Mouse (Mus musculus): ENCODE measurements around the gene Ppara.

Ppara gene

DNA sequence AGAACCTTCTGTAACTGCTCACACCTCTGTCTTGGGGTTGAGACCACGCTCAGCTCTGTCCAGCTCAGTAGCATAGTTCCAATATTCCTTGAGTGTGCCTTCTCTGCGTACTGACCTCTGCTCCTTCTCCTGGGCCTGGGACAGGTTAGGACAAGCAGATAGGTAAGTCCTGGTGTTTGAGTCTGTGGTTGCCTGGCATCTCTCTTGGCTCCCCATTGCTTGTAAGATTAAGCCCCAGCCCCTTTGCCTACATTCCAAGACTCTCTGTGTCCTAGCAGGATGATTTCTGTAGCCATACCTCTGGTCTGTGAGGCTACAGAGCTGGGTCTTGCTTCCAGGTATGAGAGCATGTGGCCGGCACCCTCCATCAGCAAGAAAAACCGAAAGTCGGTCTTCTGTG lies 6.6 kb upstream of the Ppara start:
- no peak for DNase-seq (ENCODE audit: low read depth)

DNA sequence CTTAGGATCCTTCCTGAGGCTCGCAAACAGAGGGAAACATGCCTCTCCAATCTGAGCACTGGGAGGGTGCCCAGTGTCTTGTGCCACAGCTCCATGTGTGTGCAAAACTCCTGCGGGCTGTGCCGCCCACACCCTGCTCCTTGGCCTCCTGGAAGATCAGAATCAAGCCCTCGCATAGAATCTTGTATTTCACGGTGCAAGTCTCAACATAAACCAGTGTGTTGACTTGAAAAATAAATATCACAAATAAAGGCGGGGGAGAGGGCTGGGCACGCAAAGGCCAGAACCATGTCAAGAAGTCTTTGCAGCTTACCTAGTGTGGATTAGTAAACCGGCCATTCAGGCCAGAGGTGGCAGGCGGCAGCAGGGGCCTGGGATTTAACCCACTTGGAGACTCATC lies 5.5 kb upstream of the Ppara start:
- no peak for DNase-seq (ENCODE audit: low read depth)

DNA sequence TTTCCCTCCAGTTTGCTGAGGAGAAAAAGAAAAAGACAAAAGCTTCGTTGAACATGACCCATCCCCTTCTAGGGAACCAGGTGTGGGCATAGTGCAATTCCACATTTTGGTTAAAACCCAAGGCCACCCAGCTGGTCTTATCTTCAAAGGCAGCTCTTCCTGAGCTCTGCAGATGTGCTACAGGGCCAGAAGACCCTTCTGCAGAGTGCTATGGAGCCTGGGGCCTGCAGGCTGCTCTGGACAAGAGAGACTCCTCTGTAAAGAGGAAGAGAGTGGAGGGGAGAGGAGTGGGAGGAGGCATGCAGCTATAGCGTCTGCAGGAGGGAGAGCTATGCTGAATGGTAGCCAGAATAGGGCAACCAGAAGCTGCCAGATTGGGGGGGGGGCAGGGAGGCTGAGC lies 4.8 kb upstream of the Ppara start:
- peak; percentile 25 for DNase-seq (ENCODE audit: low read depth)

DNA sequence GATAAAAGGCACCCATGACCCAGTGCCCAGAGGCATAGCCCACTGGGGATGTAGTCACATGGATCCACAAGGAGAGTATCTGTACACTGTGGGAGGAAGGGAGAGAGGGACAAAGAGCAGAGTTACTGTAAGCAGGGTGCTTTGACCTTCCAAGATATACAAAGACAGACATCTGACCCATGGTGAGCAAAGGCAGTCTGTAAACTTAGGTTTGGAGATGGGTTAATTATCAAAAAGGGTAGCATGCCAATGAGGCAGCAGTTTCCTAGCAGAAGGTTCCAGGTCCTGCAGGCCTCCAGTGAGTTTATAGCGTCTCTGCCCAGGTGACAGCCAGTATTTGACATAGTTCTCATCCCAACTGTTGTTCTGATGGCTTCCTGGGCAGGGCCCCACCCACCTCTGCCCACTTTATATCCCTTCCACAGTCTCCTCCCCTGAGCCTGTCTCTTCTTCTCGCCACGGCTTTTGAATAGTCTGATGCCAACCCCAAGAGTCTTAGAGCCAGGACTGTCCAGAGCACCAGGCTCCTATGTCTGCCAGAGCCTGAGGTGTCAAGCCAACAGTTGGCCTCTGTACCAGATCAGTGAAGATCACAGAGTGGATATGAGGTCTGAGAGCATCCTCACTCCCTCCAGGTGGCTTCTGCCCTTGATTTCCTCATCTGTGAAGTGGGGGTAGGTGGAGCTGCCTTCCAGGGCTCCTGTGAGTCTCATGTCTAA lies 2.7 kb upstream of the Ppara start:
- DNase-seq (ENCODE audit: low read depth): no peak

DNA sequence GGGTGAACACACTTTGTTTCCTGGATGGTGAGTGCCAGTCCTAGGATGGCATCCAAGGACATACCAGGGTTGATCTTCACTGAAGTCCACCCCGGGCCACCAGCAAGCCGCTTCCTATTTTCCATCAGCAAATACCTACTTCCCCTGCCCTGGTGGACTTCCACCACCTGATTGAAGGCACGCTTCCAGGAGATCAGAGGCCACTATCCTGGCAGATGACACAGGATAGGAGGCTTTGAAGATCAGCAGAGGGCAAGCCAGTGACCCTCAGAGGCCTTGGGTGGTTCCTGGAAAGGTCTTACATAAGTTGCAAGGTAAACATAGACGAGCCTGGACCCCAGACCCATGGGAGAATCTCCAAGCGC lies 2.2 kb upstream of the Ppara start:
- no peak for DNase-seq (ENCODE audit: low read depth)

GRCm38 (mm10) chr15:85733686-85734085 lies 1.1 kb upstream of the Ppara start:
- DNase-seq (ENCODE audit: low read depth): no peak

DNA sequence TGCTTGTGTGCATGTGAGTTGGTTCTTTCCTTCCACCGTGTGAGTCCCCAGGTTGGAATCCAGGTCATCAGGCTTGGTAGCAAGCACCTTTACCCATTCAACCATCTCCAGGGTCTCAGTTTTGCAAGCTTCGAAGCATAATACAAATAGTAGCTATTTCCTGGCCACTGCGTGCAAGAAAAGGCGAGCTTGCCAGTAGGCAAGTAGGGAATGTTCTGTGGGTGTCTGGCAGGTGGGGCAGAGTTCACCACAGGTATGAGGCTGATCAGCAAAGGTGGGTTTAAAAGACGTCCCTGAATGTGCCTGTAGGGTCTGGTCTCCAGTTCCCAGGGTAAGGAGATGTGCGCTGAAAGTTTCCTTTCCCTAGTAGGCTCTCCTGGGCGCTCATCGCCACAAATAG lies 635 bp upstream of the Ppara start:
- DNase-seq (ENCODE audit: low read depth): no peak

GRCm38 (mm10) chr15:85735063-85735835 lies 466 bp downstream of the Ppara start:
- no peak for DNase-seq (ENCODE audit: low read depth)

DNA sequence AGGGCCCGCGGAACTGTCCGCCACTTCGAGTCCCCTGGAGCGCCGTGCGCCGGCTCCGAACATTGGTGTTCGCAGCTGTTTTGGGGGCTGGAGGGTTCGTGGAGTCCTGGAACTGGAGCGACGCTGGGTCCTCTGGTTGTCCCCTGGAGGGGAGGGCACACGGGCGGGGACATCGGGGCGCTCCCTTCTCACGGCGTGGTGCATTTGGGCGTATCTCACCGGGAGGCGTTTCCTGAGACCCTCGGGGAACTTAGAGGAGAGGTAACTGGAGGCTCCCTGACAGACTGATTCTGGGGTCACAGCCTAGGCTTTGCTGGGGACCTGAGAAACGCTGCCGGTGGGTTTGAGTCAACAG lies 1.0 kb downstream of the Ppara start:
- DNase-seq (ENCODE audit: low read depth): no peak

DNA sequence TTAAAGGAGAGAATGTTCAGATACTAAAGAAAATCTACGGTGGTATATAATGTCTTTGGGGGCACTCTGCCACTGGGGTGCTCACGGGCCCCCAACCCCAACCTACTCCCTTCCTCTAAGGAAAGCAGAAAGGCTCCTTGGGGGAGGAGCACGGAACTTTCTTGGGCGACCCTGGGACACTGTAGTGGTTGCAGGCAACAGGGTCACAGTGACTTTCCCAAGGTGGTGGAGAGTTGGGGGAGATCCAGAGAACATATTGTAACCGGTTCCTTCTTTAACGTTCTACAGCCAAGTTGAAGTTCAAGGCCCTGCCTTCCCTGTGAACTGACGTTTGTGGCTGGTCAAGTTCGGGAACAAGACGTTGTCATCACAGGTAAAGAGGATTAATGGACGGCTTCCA lies 1.7 kb downstream of the Ppara start:
- DNase-seq (ENCODE audit: low read depth): no peak

DNA sequence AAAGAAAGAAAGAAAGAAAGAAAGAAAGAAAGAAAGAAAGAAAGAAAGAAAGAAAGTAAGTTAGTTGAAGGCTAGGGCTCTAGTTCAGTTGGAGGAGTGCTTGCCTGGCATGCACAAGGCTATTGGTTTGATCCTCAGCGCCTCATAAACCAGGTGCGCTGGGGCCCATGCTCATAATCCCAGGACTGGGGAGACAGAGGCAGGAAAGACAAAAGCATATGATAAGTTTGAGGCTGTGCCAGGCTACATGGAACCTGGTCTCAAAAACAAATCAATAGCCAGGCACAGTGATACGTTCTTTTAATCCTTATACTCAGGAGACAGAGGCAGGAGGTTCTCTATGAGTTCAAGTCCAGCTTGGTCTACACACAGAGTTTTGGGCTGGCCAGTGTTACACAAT lies 3.6 kb downstream of the Ppara start:
- no peak for DNase-seq (ENCODE audit: low read depth)

DNA sequence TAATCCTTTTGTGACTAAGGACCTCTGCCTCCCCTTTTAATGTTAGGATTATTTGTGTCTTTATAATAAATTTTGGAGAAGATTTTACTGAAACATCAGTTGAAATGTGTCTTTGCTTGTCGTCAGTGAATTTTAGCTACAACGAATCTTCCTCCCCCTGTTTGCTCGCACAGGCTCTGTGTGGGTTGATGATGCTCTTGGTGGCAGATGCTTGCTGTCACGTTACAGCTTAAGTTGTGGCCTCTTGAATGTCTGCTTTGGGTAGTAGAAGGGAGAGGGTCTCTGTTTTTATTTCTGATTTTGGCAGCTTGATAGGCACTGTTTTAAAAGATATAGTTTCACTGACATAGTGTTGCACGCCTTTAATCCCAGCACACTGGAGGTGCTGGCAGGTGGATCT lies 4.2 kb downstream of the Ppara start:
- DNase-seq (ENCODE audit: low read depth): no peak

GRCm38 (mm10) chr15:85742608-85743007 lies 7.8 kb downstream of the Ppara start:
- no peak for DNase-seq (ENCODE audit: low read depth)

GRCm38 (mm10) chr15:85743946-85744345 lies 9.2 kb downstream of the Ppara start:
- no peak for DNase-seq (ENCODE audit: low read depth)

DNA sequence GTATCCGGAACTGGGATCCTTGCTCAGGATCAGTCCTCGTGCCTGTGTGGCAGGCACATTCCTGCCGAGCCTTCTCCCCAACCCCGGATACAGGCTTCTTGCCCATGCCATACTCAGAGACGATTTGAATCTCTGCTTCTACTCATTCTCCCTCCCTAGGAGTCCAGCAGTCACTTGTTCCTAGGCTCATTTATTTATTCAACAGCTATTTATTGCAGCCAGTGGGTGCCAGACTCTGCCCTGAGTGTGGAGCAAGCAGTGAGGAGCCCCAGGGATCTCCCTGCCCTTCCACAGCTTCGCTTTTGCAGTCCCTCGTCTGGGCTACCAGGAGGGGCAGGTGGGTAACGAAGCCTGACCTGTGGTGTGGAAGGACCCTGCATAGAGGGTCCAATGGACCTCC lies 11.4 kb downstream of the Ppara start:
- DNase-seq (ENCODE audit: low read depth): no peak

DNA sequence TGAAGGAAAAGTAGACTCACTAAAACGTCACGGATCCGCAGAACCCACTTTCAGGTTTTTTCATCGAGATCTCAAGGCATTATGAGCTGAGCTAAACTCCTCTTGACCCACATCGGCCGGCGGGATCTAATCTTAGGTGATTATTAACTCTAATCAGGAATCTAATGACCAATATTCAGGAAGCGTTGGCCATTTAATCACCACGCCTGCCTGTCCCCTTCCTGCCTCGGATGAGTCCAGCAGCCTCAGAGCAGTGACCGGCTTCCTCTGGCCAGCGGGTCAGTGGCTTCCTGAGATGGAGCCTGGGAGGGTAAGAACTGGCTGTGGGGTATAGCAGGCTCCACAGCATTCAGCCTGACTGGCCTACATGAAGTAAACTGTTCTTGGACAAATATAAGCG lies 11.9 kb downstream of the Ppara start:
- DNase-seq (ENCODE audit: low read depth): no peak

- no peak for DNase-seq (ENCODE audit: low read depth)
Measured at GRCm38 (mm10) chr15:85747951-85748350, 13.2 kb downstream of the Ppara start.

GRCm38 (mm10) chr15:85748466-85748865 lies 13.7 kb downstream of the Ppara start:
- no peak for DNase-seq (ENCODE audit: low read depth)

GRCm38 (mm10) chr15:85749141-85749540 lies 14.4 kb downstream of the Ppara start:
- DNase-seq (ENCODE audit: low read depth): no peak

- no peak for DNase-seq (ENCODE audit: low read depth)
Measured at GRCm38 (mm10) chr15:85750115-85750514, 15.3 kb downstream of the Ppara start.

DNA sequence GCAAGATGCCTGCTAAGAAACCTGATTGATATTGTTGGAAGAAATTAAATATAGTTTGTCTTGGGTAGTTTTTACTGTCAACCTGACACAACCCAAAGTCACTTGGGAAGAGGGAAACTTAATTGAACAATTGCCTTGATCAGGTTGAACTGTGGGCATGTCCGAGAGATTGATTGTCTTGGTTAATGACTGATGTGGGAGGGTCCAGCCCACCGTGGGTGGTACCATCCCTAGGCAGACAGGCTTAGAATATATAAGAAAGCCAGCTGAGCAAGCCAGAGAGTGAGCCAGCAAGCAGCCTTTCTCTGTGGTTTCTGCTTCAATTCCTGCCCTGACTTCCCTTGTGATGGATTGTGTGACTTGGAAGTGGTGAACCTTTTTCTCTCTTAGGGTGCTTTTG lies 17.9 kb downstream of the Ppara start:
- no peak for DNase-seq (ENCODE audit: low read depth)

DNA sequence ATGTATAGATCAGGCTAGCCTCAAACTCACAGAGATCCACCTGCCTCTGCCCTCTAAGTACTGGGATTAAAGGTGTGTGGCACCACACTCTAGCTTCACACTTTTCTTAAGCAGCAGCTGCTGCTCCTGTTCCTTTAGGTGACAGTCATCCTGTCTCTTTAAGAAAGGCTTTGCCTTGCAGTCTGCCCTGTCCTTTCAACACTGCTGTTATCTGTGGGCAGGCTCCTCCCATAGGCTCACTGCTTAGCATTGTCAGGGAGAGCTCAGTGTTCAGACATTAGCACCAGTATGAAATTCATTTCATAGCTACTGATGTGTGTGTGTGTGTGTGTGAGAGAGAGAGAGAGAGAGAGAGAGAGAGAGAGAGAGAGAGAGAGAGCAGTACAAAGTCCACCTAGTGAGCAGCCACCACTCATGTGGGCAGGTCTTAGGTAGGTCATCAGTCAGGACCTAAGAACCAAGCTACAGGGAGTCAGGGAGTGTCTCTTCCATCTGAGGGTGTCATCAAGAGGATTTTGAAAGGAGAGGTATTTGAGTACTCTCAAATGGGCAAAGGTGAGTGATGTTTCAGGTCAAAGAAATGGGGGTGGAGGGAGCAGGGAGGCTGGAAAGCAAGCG lies 19.4 kb downstream of the Ppara start:
- no peak for DNase-seq (ENCODE audit: low read depth)

DNA sequence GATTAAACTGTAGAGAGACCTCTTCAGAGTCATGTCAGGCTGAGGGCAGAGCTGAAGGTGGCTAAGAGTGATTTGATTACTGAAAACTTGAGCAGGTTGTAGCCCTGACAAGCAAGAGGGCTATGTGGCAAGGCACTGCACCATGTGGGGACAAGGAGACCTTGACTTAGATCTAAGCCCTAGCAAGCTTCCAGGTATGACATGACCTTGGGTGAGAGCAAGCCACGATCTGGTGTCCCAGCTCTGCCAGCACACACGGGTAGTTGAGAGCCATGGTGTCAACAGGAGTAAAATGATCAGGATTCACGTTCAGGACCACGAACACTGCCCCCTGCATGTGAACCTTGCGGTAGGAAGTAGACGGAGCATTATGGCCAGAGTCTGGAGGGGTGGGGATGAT lies 20.4 kb downstream of the Ppara start:
- no peak for DNase-seq (ENCODE audit: low read depth)

GRCm38 (mm10) chr15:85756611-85757010 lies 21.8 kb downstream of the Ppara start:
- DNase-seq (ENCODE audit: low read depth): no peak

Data from 416B (cell line).